Mouse (Mus musculus) lung, embryonic 15.5 days (tissue): Measurements from ENCODE around the gene Zbed6. TPM values are rescaled to one million over a fixed set of nuclear protein-coding genes. Genes with fewer than 3 reads are reported as not detected.
A peak's percentile ranks its signal among the peaks of the same experiment; 100 is the strongest.

Experiments
- ATAC-seq: fragments of 200-750 bp; cut with Nextera tagmentation; 2 replicates; pipeline ENCODE4 v1.8.0; 2017; ENCODE audit warnings: moderate number of reproducible peaks, borderline replicate concordance; ENCODE audit not compliant: low FRiP score, low TSS enrichment; ENCODE audit errors: extremely low read depth
- H3K27ac ChIP-seq: fragments of 300-500 bp; sonication (generic); 2 replicates; pipeline ENCODE4 v1.5.1; 2015; ENCODE audit warnings: moderate library complexity, mild to moderate bottlenecking, inconsistent platforms
- H3K27me3 ChIP-seq: fragments of 300-500 bp; sonication (generic); 2 replicates; pipeline ENCODE4 v1.6.1; 2015; ENCODE audit warnings: inconsistent platforms
- H3K36me3 ChIP-seq: fragments of 300-500 bp; sonication (generic); 2 replicates; pipeline ENCODE4 v1.6.1; 2015; ENCODE audit warnings: inconsistent platforms
- H3K4me1 ChIP-seq: fragments of 300-500 bp; sonication (generic); 2 replicates; pipeline ENCODE4 v1.6.1; 2015; ENCODE audit warnings: inconsistent platforms
- H3K4me2 ChIP-seq: fragments of 300-500 bp; sonication (generic); 2 replicates; pipeline ENCODE4 v1.6.1; 2015; ENCODE audit warnings: inconsistent platforms, mild to moderate bottlenecking, moderate library complexity
- H3K4me3 ChIP-seq: fragments of 300-500 bp; sonication (generic); 2 replicates; pipeline ENCODE4 v1.5.1; 2015; ENCODE audit warnings: mild to moderate bottlenecking, inconsistent platforms
- H3K9ac ChIP-seq: fragments of 300-500 bp; sonication (generic); 2 replicates; pipeline ENCODE4 v1.6.1; 2015; ENCODE audit warnings: inconsistent platforms
- H3K9me3 ChIP-seq: fragments of 300-500 bp; sonication (generic); 2 replicates; pipeline ENCODE4 v1.6.1; 2016; ENCODE audit warnings: inconsistent platforms
- WGBS: fragments of 180-500 bp; shearing (Covaris S2); methylation state at CpG from one replicate; pipeline ENCODE4 v1.1.7; 2015; 5-methylcytosine and 5-hydroxymethylcytosine counted together
- polyA plus RNA-seq: library from polyadenylated mRNA; unstranded; fragments of >200 nt; fragmentation: Nextera tagmentation; extraction: Ambion mirVana; gene quantifications from 2 replicates; pipeline ENCODE4 v1.2.1, GENCODE M21; 2015

Gene Zbed6
- polyA plus RNA-seq, 1 experiment from 2014 or later = not detected

DNA sequence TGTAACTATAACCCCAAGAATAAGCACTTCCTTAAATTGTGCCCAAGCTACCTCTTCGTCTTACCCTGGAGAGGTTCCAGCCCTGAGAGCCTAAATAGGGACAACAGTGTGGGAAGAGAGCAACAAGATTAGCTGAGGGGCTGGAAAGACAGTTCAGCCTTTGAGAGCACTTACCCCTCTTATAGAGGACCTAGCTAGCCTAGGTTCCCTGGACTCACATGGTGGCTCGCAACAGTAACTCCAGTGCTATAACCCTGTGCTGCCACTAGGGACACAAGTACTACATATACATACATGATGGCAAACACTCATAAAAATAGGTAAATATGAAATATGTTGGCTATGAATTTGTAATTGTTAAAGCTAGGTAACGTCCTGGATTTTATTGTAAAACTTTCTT lies 46.9 kb downstream of the Zbed6 start:
- H3K9me3 ChIP-seq = no peaks in the 10 kb centered on the region
- no peak overlapping the region for H3K9ac ChIP-seq
- H3K4me1 ChIP-seq = peaks cover 8% of the 10 kb centered on the region; the same call in 1 of the 2 replicates
- no peak for ATAC-seq
- H3K4me2 ChIP-seq = no peak overlapping the region
- no peak overlapping the region for H3K4me3 ChIP-seq
- H3K27ac ChIP-seq = no peak overlapping the region
- peaks cover 12% of the 10 kb centered on the region for H3K36me3 ChIP-seq
- 68% methylated on average over 3 of the region's 3 CpGs for WGBS
- H3K27me3 ChIP-seq = no peaks in the 10 kb centered on the region

DNA sequence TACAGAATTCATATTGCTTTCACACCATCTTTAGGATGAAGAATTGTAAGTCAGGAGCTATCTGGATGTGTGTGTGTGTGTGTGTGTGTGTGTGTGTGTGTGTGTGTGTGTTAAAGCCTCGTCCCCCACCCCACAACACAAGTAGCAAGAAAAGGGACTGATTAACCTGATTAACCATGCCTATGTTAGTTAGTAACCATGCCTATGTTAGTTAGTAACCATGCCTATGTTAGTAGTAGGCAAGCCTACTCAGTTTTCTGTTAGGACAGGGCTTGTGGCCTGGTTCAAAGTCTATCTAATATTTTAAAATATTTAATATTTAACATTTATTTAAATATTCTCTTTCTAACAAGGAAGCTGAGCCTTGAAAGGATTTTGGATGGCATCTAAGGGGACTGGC lies 49.2 kb downstream of the Zbed6 start:
- Histone ChIP-seq H3K36me3 (peaks cover 27% of the 10 kb centered on the region), H3K4me2 (no peak overlapping the region), H3K27ac (no peak overlapping the region), H3K9me3 (no peaks in the 10 kb centered on the region), H3K4me3 (no peak overlapping the region), H3K9ac (no peak overlapping the region), H3K27me3 (no peaks in the 10 kb centered on the region), H3K4me1 (peaks cover 11% of the 10 kb centered on the region; the same call in 1 of the 2 replicates)
- no peak for ATAC-seq
- 76% methylated on average over 1 of the region's 1 CpGs for WGBS

DNA sequence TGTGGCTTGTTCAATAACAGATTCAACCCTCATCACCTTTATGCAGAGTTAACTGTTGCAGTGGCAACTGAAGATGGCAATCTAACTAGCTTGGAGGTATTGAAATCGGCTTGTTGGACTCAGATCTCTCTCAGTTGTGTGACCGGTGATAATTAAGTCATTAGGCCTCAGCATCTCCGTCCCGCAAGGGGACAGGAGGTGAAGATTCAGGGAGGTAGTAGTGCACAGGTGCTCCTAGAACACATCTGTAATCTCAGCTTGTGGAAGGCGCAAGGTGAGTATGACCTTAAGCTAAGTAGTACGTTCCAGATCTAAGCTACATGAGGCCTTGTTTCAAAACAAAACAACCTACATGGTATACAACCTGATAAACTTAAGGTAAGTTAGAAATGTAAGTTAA lies 50.1 kb downstream of the Zbed6 start:
- 50% methylated on average over 6 of the region's 6 CpGs for WGBS

DNA sequence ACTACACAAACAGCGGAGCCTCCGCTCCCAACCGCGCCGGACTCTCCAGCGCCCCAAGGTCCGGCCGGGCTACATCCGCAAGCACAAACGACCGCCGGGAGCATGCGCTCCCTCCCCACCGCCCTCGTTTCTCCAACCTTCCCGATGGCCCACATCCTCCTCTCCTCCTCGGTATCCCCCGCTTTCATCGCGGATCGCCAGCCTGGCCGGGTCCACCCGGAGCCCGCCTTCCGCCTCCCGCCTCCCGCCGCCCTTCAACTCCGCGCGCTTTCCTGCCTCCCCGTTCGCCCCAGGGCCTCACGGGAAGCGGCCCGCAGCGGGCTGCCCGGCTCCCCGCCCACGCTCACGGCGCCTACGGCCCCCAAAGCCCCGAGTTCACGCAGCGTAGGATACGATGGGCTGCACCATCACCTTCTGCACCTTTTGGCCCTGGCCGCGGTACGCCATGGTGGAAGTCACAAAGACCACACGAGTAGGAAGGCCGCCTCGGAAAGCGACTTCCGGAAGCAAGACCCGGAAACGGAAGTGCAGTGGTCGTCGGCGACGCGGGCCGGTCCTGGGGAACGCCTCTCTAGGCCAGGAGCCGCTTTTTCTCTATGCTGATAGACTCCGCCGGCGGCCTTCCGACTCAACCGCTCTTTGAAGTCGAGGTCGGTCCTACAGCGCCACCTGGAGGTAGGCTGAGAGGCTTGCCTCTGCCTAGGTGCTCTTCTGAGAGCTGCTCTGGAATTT lies 50.7 kb downstream of the Zbed6 start, which contains the start of gene Snrpe:
Snrpe (minus strand) TSS at position 521 of the 732 bp plus-strand sequence.
- H3K36me3 ChIP-seq = peaks cover 42% of the 10 kb centered on the region
- H3K9ac ChIP-seq = peak within 1 kb of the TSS; percentile 98
- H3K4me3 ChIP-seq = peak within 1 kb of the TSS; percentile 98
- WGBS = under 1% methylated on average over 73 of the region's 73 CpGs
- H3K9me3 ChIP-seq = no peaks in the 10 kb centered on the region
- H3K27ac ChIP-seq = peak within 1 kb of the TSS; percentile 95
- H3K4me1 ChIP-seq = peaks cover 11% of the 10 kb centered on the region; the same call in 1 of the 2 replicates
- no peaks in the 10 kb centered on the region for H3K27me3 ChIP-seq
- H3K4me2 ChIP-seq = peak within 1 kb of the TSS; percentile 70
- ATAC-seq = peak; percentile 97

More for the DNA sequence above, 50.1 kb downstream of the Zbed6 start:
- H3K4me3 ChIP-seq = peak overlapping the region; percentile 98; the same call in 1 of the 2 replicates
- no peak for ATAC-seq
- no peak overlapping the region for H3K27ac ChIP-seq
- H3K9me3 ChIP-seq = no peaks in the 10 kb centered on the region
- peak overlapping the region; percentile 19; the same call in 1 of the 2 replicates for H3K4me2 ChIP-seq
- H3K4me1 ChIP-seq = peaks cover 11% of the 10 kb centered on the region; the same call in 1 of the 2 replicates
- H3K9ac ChIP-seq = peak overlapping the region; percentile 21; the same call in 1 of the 2 replicates
- H3K27me3 ChIP-seq = no peaks in the 10 kb centered on the region
- peaks cover 35% of the 10 kb centered on the region for H3K36me3 ChIP-seq

Other genes starting within 250 kb of the Zbed6 start
- 7.3 and 9.0 TPM in 2 replicates for gene Sox13, start 236.5 kb downstream of the Zbed6 start, polyA plus RNA-seq
- gene Snrpe, start 50.6 kb downstream of the Zbed6 start, polyA plus RNA-seq = 637 and 708 TPM in 2 replicates
- 5.4 TPM in 2 replicates for gene Gm38394, start 433 bp upstream of the Zbed6 start, polyA plus RNA-seq
- gene Lax1, start 29.2 kb upstream of the Zbed6 start, polyA plus RNA-seq = 0.18 and 0.75 TPM in 2 replicates
- gene Atp2b4, start 140.2 kb upstream of the Zbed6 start, polyA plus RNA-seq = 9.0 and 9.6 TPM in 2 replicates
- gene Optc, start 247.1 kb upstream of the Zbed6 start, polyA plus RNA-seq = 0.67 and 0.81 TPM in 2 replicates